Mouse (Mus musculus) granulocyte monocyte progenitor cell, adult 5-6 weeks (primary cell): ENCODE data around the gene Oprd1. TPM values are rescaled to one million over a fixed set of nuclear protein-coding genes. Genes with fewer than 3 reads are reported as not detected.

ENCODE experiments used
- ATAC-seq: replicated peaks from 2 replicates; pipeline ENCODE4 v1.8.0; 2016; ENCODE audit warnings: mild to moderate bottlenecking, moderate TSS enrichment, inconsistent platforms; ENCODE audit not compliant: poor library complexity, severe bottlenecking
- total RNA-seq, 2 experiments: library from RNA; stranded (forward) in 1 of 2; stranded (reverse) in 1 of 2; fragments of 200-712, 200-1000 nt in 1 of 2; fragments of >200 nt in 1 of 2; fragmentation: Nextera tagmentation in 1 of 2; gene quantifications; 2 replicates each; pipeline ENCODE4 v1.2.3; 2014 to 2017

The Oprd1 gene
- total RNA-seq, 2 experiments from 2014 or later, result not detected

GRCm38 (mm10) chr4:132093136-132093535, 51.1 kb downstream of the Oprd1 start:
- no peak for ATAC-seq

DNA sequence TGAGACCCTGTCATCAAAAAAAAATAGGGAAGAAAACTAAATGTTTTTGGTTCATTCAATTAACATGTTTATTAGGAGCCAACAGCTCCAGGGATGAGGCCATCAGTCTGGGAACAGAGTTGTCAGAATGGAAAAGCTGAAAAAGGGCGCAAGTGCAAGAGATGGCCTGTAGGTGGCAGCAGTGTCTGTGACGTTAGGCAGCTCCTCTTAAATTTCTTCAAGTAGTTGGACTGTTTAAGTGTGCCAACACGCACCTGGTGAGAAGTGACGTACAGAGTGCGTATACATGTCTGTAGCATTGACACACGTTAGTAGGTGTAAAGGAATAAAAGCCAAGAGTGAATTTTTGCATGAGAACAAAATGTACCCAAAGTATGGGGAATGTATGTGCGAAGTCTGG, 55.4 kb downstream of the Oprd1 start:
- peak; percentile 62 for ATAC-seq

GRCm38 (mm10) chr4:132085114-132085513, 59.2 kb downstream of the Oprd1 start:
- ATAC-seq, result peak; percentile 50

DNA sequence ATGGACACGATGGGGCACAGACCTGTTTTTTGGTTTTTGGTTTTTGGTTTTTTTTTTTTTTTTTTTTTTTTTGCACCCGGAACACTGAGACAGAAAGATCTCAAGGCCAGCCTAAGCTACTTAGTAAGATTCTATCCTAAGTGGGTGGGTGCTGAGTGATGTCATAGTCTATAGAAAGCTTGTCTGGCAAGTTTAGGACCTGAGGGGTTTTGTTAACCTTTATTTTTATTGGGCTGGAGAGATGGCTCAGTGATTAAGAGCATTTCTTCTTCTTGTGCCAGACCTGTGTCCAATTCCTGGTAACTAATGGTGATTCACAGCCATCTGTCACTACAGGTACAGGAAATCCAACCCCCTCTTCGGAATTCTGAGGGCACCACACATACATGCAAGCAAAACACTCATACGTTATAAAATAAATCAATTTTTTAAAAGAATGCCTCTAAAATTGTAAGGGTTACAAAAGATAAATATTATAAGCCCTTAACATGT, 63.7 kb downstream of the Oprd1 start:
- no peak for ATAC-seq

DNA sequence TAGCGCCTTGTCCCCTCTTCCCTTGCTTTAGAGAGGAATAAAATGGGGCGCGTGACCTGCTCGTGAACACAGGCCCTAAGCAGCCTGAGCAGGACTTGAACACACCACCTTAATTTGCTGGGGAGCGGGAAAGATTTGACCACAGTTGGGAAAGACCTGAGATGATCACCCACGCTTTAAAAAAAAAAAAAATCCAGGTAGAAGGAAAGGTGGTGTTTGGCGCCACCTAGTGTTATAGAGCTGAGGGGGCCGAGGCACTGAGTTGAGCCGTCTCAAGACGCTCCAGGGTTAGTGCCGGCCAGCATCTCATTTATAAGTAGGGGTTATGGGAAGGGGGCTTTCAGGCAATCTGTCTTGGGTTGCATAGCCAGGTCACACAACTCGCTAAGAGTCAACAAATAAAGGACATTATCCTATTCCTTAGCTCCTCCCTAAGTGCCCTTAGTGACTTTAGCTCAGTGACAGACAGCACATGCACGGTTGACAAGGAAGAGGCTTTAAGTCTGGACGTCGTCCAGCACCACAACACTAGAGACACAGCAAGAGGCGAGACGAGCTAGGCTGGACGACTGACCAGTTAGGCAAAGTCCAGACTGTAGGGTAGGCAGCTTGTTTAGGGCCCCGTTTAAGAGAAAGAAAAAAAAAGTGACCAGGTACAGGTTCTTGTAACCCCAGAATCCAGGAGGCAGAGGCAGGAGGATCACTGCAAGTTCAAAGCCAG, 64.6 kb downstream of the Oprd1 start:
- ATAC-seq, result peak; percentile 6; the same call in 1 of the 2 replicates

DNA sequence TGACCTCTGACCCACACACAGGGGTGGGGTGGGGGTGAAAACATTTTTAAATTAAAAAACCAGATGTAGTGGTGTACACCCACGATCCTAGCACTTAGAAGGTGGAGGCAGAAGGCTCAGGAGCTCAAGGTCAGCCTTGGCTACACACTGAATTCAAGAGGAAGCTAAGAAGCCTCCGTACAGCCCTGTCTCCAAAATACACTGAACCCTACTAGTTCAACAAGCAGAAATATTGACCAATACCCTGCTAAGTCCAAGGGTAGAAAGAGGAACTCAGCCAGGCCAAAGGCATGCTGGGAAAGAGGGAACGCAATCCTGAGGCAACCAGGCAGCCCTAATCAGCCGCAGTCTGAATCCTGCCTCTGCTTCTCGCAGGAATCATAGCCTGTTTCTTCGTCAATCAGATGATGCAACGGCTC, 66.0 kb downstream of the Oprd1 start:
- ATAC-seq, result peak; percentile 57

DNA sequence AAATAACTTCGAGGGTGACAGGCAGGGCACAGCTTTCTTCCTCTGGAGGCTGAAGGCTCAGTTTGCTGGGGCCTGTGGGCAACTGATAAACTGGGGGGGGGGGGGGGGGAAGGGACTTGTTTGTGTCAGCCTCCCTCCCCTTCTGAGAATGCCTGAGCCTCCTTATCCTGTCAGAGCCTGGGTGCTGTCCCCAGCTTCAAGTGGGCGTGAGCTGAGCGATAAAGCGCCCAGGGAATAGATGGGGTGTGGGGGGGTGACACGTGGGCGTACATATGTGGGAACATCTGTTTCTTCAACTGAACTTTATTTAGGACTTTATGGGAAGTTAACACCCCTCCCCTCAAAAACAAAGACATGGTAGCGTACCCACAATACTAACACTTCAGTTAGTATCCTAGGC, 66.8 kb downstream of the Oprd1 start:
- ATAC-seq, result no peak

- ATAC-seq, result peak; percentile 5; the same call in 1 of the 2 replicates
These were observed 67.5 kb downstream of the Oprd1 start for GRCm38 (mm10) chr4:132076480-132077405.

DNA sequence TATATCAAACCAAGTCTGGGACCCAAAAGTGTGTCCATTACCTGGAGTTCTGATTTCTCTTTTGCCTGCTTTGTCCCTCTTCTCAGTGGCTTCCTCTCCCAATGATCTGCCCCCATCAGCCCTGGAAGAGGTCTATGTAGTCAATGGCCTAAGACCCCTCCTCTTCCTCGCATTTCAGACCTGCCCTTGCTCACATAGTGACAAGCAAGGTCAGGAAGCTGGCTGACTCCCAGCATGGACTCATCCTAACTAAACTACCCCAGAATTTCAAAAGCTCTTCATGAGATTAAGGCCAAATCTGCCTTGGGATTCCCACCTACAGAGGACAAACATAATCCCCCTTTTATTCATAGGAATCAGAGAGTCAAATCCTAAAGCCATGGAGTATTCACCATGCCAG, 68.5 kb downstream of the Oprd1 start:
- ATAC-seq, result no peak

- ATAC-seq, result peak; percentile 69
These were observed 69.1 kb downstream of the Oprd1 start, which contains the start of gene Epb41 for GRCm38 (mm10) chr4:132074933-132075769. Epb41 (minus strand) TSS chr4:132075321.

GRCm38 (mm10) chr4:132074077-132074932, 70.0 kb downstream of the Oprd1 start, which contains the start of gene Gm10300:
Gm10300 (plus strand) TSS chr4:132074697.
- ATAC-seq, result peak; percentile 40

DNA sequence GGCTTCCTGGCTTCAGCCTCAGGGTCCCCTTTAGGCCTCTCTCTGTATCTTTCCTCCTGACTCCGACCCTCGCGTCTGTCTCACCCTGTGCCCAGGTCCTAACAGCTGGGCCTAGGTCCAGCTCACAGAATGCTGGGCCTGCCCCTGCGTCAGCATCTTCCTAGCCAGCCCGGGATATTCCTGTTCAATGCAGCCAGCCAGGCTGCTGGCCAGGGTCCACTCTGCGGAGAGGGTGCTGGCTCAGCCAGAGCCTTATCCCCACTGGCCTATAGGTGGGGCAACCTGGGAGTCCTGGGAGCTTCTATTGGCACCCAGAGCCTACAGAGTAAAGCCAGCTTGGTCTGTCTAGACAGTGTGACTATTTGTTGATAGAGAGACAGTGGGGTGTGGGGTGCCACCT, 71.3 kb downstream of the Oprd1 start:
- no peak for ATAC-seq

DNA sequence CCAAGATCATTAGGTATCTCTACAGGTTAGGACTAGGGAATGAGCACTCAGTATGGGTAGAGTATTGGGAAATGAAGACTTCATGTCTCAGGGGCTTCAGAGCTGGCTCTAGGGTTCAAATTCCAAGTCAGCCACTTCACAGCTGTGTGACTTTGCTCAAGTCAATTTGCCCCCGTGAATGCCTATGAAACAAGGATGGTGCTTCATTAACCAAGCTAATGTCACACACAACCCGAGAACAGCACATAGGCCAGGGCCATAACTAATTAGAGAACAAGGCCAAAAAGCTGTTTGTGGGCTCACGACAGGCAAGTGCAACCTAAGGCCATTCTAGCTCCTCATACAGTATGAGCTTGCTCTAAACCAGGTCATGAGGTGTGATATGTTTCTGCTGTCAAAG, 72.1 kb downstream of the Oprd1 start:
- no peak for ATAC-seq

GRCm38 (mm10) chr4:132071674-132072073, 72.6 kb downstream of the Oprd1 start:
- ATAC-seq, result no peak

GRCm38 (mm10) chr4:132067938-132068235, 76.4 kb downstream of the Oprd1 start:
- ATAC-seq, result no peak

- no peak for ATAC-seq
These were observed 77.0 kb downstream of the Oprd1 start for GRCm38 (mm10) chr4:132067112-132067937.

DNA sequence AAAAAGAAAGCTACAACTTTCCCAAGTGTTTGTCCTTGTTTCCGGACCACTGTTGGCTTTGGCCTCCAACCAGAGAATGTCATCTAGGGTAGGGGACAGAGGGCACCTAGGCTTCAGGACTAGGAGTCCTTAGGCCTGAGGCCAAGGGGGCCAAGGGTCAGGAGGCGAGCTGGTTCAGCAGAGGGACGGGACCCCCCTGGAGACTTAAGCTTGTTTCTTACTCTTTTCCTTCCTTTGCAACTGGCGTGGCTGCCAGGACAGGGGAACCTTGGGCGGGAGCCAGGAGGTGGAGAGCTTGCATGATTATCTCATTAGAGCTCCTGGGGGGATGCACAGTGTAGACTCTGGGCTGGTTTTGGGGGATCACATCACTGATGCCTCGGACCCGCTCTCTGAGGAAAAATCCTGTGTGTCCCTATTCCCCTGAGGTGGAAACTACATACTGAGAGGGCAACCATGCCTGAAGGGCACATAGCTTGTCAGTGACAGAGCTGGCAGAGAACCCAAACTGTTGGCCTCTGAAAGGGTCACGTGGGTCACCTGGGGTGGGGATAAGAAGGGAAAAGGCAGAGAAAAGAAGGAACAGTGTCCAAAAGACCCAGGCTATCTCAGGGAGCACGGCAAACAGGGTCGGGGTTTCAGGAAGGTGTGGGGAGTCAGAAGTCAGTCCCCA, 78.0 kb downstream of the Oprd1 start:
- no peak for ATAC-seq

DNA sequence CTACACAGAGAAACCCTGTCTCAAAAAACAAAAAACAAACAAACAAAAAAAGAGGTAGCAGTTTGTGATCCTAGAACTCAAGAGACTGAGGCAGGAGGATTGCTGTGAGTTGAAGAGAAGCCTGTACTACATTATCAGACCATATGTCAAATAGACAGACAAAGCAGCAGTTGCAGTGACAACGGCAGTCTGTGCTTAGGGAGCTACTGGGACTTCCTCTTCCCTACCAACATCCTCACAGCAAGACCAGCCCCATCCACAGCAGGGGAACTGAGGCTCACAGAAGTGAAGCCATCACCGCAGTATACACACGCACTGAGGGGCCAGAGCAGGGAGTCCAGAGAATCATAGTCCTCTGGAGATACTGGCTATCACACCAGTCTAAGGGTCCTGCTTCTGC, 78.7 kb downstream of the Oprd1 start:
- peak; percentile 86 for ATAC-seq
